Mouse (Mus musculus) cerebellum, adult 2 months (tissue): ENCODE data around the gene Ly6g6f.

Experiments used
- CTCF ChIP-seq: fragments of 200-500 bp; IDR thresholded peaks from 2 replicates; pipeline ENCODE4 v1.5.1; 2011; ENCODE audit warnings: low read depth, mild to moderate bottlenecking, control low read depth, low read length, moderate library complexity, borderline replicate concordance; ENCODE audit not compliant: insufficient read depth
- POLR2A ChIP-seq: fragments of 200-500 bp; IDR thresholded peaks from 2 replicates; pipeline ENCODE4 v1.6.1; 2011; ENCODE audit warnings: low read length, control low read depth, borderline replicate concordance; ENCODE audit not compliant: insufficient read depth

DNA sequence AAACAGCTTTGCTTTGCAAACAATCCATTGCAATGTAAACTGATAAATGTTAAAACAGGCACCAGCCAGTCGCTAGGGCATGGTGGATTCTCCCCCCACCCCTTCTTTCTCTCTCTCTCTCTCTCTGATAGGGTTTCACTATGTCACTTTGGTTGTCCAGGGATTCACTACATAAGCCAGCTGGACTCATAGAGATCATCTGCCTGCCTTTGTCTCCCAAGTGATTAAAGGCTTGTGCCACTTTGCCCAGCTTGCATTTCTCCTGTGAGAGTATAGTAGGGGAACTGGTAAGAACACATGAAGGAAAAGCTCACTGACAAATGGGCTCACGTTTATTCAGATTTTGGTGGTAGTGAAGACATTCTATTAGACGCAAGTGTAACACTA lies 46.8 kb upstream of the Ly6g6f start:
- TF ChIP-seq POLR2A (no peak), CTCF (no peak)
